Mouse (Mus musculus) myocyte (in vitro differentiated cells): Measurements from ENCODE around the gene Pitpnb.

Experiments
- E2F4 ChIP-seq: IDR thresholded peaks from one replicate; pipeline ENCODE4 v1.6.1; 2011; ENCODE audit warnings: mild to moderate bottlenecking, control low read depth, moderate library complexity; ENCODE audit not compliant: insufficient read depth
- MAX ChIP-seq: IDR thresholded peaks from one replicate; pipeline ENCODE4 v1.6.1; 2011; ENCODE audit warnings: low read depth, mild to moderate bottlenecking, control low read depth
- MYOD1 ChIP-seq, 3 experiments: IDR thresholded peaks; one replicate each; pipeline ENCODE4 v1.6.1; 2011; ENCODE audit warnings: control low read depth in 2 of 3, low read depth in 2 of 3, mild to moderate bottlenecking in 2 of 3, moderate library complexity in 1 of 3; ENCODE audit not compliant: insufficient read length in 2 of 3, control insufficient read depth in 1 of 3
- MYOG ChIP-seq, 3 experiments: IDR thresholded peaks; one replicate each; pipeline ENCODE4 v1.6.1; 2011; ENCODE audit warnings: control low read depth in 2 of 3, low read depth in 2 of 3, mild to moderate bottlenecking in 2 of 3; ENCODE audit not compliant: insufficient read length in 2 of 3, control insufficient read depth in 1 of 3, insufficient read depth in 1 of 3
- POLR2A ChIP-seq: IDR thresholded peaks from one replicate; pipeline ENCODE4 v1.6.1; 2011; ENCODE audit warnings: low read depth, mild to moderate bottlenecking, control low read depth, moderate library complexity; ENCODE audit not compliant: insufficient read length
- POLR2AphosphoS2 ChIP-seq: IDR thresholded peaks from one replicate; pipeline ENCODE4 v1.6.1; 2011; ENCODE audit warnings: low read depth, control low read depth; ENCODE audit not compliant: insufficient read length
- REST ChIP-seq: IDR thresholded peaks from one replicate; pipeline ENCODE4 v1.6.1; 2011; ENCODE audit warnings: mild to moderate bottlenecking, control low read depth, moderate library complexity; ENCODE audit not compliant: insufficient read depth, insufficient read length
- SRF ChIP-seq: IDR thresholded peaks from one replicate; pipeline ENCODE4 v1.6.1; 2011; ENCODE audit warnings: low read depth; ENCODE audit not compliant: control insufficient read depth, insufficient read length
- USF1 ChIP-seq: IDR thresholded peaks from one replicate; pipeline ENCODE4 v1.6.1; 2011; ENCODE audit warnings: low read depth, mild to moderate bottlenecking, control low read depth, moderate library complexity

DNA sequence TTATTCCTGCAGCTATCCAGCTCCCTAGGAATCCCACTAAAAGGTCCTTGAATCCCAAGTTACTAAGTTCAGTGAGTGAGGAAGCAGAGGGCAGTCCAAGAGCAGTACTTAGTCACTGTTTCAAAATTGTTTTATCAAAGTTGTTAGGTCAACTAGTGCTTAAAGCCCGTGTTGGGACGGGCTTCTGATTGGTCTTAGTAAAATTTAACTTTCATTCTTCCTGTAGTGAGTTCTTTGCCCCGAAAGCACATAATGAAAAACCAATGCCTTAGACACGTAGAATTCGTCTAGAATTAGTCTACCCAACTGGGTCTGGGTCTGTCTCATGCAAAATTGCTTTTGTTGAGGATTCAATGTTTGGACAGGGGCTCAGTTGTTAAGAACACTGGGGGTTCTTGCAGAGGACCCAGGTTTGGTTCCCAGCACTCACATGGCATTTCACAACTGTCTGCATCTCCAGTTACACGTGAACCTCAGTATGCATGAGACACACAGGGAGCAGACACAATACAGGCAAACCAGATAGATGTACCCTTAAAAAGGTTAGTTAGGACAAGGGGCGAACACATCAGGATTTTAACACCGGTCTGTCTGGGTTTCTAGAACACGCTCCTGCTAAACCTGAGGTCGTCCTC is 664 bp upstream of the Pitpnb start:
- TF ChIP-seq E2F4 (no peak), POLR2A (no peak), MAX (no peak), MYOD1 (IDR thresholded peaks at IDR 0.05; ENCODE audit: control insufficient read depth in 1 of 3, insufficient read length in 2 of 3, low read depth in 2 of 3) (no peak), USF1 (no peak), POLR2AphosphoS2 (no peak), MYOG (IDR thresholded peaks at IDR 0.05; ENCODE audit: control insufficient read depth in 1 of 3, insufficient read depth in 1 of 3, insufficient read length in 2 of 3, low read depth in 2 of 3) (no peak), REST (no peak), SRF (no peak)
